Mouse (Mus musculus) thymus, postnatal 10 days (tissue): ENCODE measurements at regions not wholly inside any gene's neighbourhood (a gene's known extent, or its start where the extent isn't known, plus 50 kb on each side); places are given as distances from the start of the nearest gene placed in this dataset.

Experiments used
- DNase-seq, 2 experiments: peaks; one replicate each; pipeline ENCODE4 v3.0.0; 2021; ENCODE audit warnings: low spot score in 2 of 2

GRCm38 (mm10) chr9:78903211-78903610 lies 287.9 kb downstream of the Cd109 start:
- no peak for DNase-seq

GRCm38 (mm10) chr9:78917336-78917735 lies 302.0 kb downstream of the Cd109 start:
- no peak for DNase-seq

GRCm38 (mm10) chr9:78925977-78926593 lies 310.7 kb downstream of the Cd109 start:
- DNase-seq = no peak

GRCm38 (mm10) chr9:78941648-78942047 lies 326.3 kb downstream of the Cd109 start:
- no peak for DNase-seq

- no peak for DNase-seq
These were observed 349.5 kb downstream of the Cd109 start for GRCm38 (mm10) chr9:78964813-78965212.

GRCm38 (mm10) chr9:78965226-78965950 lies 350.0 kb downstream of the Cd109 start:
- DNase-seq = no peak

- no peak for DNase-seq
These were observed 356.4 kb downstream of the Cd109 start for GRCm38 (mm10) chr9:78971731-78972130.

GRCm38 (mm10) chr9:78983734-78984133 lies 368.4 kb downstream of the Cd109 start:
- DNase-seq = no peak

GRCm38 (mm10) chr9:78985184-78985864 lies 370.0 kb downstream of the Cd109 start:
- no peak for DNase-seq

GRCm38 (mm10) chr9:78991310-78991709 lies 376.0 kb downstream of the Cd109 start:
- no peak for DNase-seq

- no peak for DNase-seq
These were observed 385.7 kb downstream of the Cd109 start for GRCm38 (mm10) chr9:79001081-79001480.

GRCm38 (mm10) chr9:79001930-79002329 lies 386.6 kb downstream of the Cd109 start:
- no peak for DNase-seq

- DNase-seq = no peak
These were observed 389.1 kb downstream of the Cd109 start for GRCm38 (mm10) chr9:79004296-79004980.

GRCm38 (mm10) chr9:79022291-79022690 lies 406.9 kb downstream of the Cd109 start:
- no peak for DNase-seq

GRCm38 (mm10) chr9:79028234-79028633 lies 412.9 kb downstream of the Cd109 start:
- DNase-seq = no peak

- DNase-seq = no peak
These were observed 414.1 kb downstream of the Cd109 start for GRCm38 (mm10) chr9:79029456-79029855.

GRCm38 (mm10) chr9:79035677-79036076 lies 420.3 kb downstream of the Cd109 start:
- no peak for DNase-seq

- DNase-seq = no peak
These were observed 421.7 kb downstream of the Cd109 start for GRCm38 (mm10) chr9:79037054-79037453.

GRCm38 (mm10) chr9:79038971-79039370 lies 423.6 kb downstream of the Cd109 start:
- no peak for DNase-seq

GRCm38 (mm10) chr9:79044344-79044743 lies 429.0 kb downstream of the Cd109 start:
- DNase-seq = no peak

- DNase-seq = no peak
These were observed 430.0 kb downstream of the Cd109 start for GRCm38 (mm10) chr9:79045314-79045713.

GRCm38 (mm10) chr9:79071961-79072360 lies 456.6 kb downstream of the Cd109 start:
- DNase-seq = no peak
